Mouse (Mus musculus) intestine, embryonic 14.5 days (tissue): ENCODE data around the gene Vwa5b2. TPM values are rescaled to one million over a fixed set of nuclear protein-coding genes. Genes with fewer than 3 reads are reported as not detected.

Experiments
- ATAC-seq: fragments of 200-750 bp; cut with Nextera tagmentation; replicated peaks from 2 replicates; pipeline ENCODE4 v1.8.0; 2017; ENCODE audit warnings: low read depth, moderate number of reproducible peaks, moderate TSS enrichment, moderate library complexity; ENCODE audit not compliant: low FRiP score, low TSS enrichment
- DNase-seq: peaks from one replicate; pipeline ENCODE4 v3.0.0-alpha.2; 2018; ENCODE audit warnings: low spot score
- H3K27ac ChIP-seq: fragments of 300-500 bp; sonication (generic); 2 replicates; pipeline ENCODE4 v1.5.1; 2014; ENCODE audit warnings: low read depth, mild to moderate bottlenecking, control low read depth
- H3K27me3 ChIP-seq: fragments of 300-500 bp; sonication (generic); replicated peaks from 2 replicates; pipeline ENCODE4 v1.6.1; 2014; ENCODE audit warnings: low read length, control low read depth; ENCODE audit not compliant: control insufficient read depth, insufficient read depth
- H3K36me3 ChIP-seq: fragments of 300-500 bp; sonication (generic); 2 replicates; pipeline ENCODE4 v1.6.1; 2014; ENCODE audit warnings: low read length, control low read depth; ENCODE audit not compliant: control insufficient read depth, insufficient read depth
- H3K4me1 ChIP-seq: fragments of 300-500 bp; sonication (generic); replicated peaks from 2 replicates; pipeline ENCODE4 v1.6.1; 2014; ENCODE audit warnings: low read length, control low read depth, mixed read lengths; ENCODE audit not compliant: control insufficient read depth, insufficient read depth
- H3K4me2 ChIP-seq: fragments of 300-500 bp; sonication (generic); 2 replicates; pipeline ENCODE4 v1.6.1; 2014; ENCODE audit warnings: low read length
- H3K4me3 ChIP-seq: fragments of 300-500 bp; sonication (generic); 2 replicates; pipeline ENCODE4 v1.5.1; 2014; ENCODE audit warnings: low read depth, low read length, control low read depth, mixed read lengths
- H3K9ac ChIP-seq: fragments of 300-500 bp; sonication (generic); 2 replicates; pipeline ENCODE4 v1.6.1; 2014; ENCODE audit warnings: mild to moderate bottlenecking, low read length
- H3K9me3 ChIP-seq: fragments of 300-500 bp; sonication (generic); 2 replicates; pipeline ENCODE4 v1.6.1; 2016; ENCODE audit warnings: low read length, control low read depth; ENCODE audit not compliant: control insufficient read depth
- WGBS: fragments of 180-500 bp; shearing (Covaris S2); extraction: QIAGEN DNeasy Blood & Tissue Kit; methylation state at CpG from one replicate; pipeline ENCODE4 v1.1.7; 2014; 5-methylcytosine and 5-hydroxymethylcytosine counted together
- polyA plus RNA-seq: library from polyadenylated mRNA; unstranded; fragments of >200 nt; fragmentation: Nextera tagmentation; extraction: Ambion mirVana; gene quantifications from 2 replicates; pipeline ENCODE4 v1.2.1, GENCODE M21; 2014

Vwa5b2 gene
- polyA plus RNA-seq, 1 experiment from 2014 or later, result 6.2 TPM

DNA sequence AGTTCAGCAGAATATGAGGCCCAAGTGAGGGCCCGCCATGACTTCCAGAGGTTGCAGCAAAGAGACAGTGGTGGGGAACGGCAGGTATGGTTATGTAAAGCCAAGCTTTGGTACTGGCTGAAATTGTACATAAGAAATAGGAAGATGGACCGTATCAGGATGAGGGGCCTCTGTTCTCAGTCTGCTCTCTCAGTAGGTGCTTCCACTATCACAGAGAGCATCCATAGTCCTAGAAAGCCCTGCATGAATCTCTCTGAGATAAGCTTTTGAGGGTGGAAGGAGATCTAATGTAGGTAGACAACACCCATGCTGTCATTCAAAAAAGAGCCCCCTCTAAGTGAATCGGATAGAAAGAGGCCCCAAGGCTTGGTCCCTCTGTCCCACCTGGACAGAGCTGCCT, 6.5 kb downstream of the Vwa5b2 start:
- DNase-seq (no peak), ATAC-seq (no peak)
- Histone ChIP-seq H3K4me3 (no peak overlapping the region), H3K27ac (no peak overlapping the region), H3K9me3 (no peaks in the 10 kb centered on the region), H3K27me3 (peaks cover 32% of the 10 kb centered on the region), H3K4me1 (peaks cover 6% of the 10 kb centered on the region; the same call in 1 of the 2 replicates), H3K9ac (no peak overlapping the region), H3K4me2 (no peak overlapping the region), H3K36me3 (no peaks in the 10 kb centered on the region)
- 86% methylated on average over 4 of the region's 4 CpGs for WGBS

DNA sequence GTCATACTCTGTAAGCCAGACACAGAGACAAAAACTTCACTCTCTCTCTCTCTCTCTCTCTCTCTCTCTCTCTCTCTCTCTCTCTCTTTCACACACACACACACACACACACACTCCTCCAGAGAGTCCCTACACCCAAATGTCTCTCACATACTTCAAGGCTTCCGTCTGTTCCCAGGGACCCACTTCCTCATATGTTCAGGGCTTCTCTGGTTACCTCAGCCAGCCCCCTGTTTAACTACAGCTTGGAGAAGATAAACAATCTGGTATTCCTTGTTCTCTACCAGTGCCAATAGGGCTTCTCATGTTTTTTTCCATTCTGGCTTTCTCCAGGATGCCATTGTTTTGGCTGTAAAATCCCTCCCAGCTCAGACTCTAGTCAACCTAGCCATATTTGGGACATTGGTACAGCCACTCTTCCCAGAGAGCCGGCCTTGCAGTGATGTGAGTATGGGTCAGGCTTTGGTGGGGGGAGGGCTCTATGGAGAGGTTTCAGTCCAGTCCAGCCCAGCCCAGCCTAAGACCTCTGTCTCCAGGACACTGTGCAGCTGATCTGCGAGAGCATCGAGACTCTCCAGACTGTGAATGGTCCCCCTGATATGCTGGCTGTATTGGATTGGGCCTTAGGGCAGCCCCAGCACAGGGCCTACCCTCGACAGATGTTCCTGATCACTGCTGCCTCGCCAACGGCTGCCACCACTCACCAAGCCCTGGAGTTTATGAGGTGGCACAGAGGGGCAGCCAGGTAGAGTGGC, 7.6 kb downstream of the Vwa5b2 start:
- Histone ChIP-seq H3K4me3 (no peak overlapping the region), H3K9ac (no peak overlapping the region), H3K4me2 (no peak overlapping the region), H3K4me1 (no peaks in the 10 kb centered on the region), H3K27me3 (peaks cover 20% of the 10 kb centered on the region), H3K36me3 (no peaks in the 10 kb centered on the region), H3K9me3 (no peaks in the 10 kb centered on the region), H3K27ac (no peak overlapping the region)
- no peak for ATAC-seq
- WGBS, result 51% methylated on average over 7 of the region's 7 CpGs
- DNase-seq, result no peak

DNA sequence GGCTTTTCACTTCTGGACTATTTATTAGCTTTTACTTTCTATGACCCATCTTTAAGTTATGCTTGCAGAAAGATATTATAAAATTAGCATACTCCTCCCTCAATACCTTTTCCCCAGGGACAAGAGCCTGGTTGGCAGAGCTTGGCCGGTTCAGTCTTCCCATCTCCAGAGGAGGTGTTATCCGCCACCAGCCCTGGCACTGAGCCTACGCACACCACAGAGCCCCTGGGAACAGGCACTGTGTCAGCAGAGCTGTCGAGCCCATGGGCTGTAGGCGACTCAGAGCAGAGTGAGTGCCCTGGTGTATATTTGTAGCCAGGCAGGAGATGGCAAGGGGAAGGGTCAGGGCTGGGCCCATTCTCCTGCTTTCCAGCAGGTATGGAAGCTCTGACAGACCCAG, 11.2 kb downstream of the Vwa5b2 start:
- WGBS, result 75% methylated on average over 5 of the region's 5 CpGs
- no peaks in the 10 kb centered on the region for H3K27me3 ChIP-seq
- H3K27ac ChIP-seq, result no peak overlapping the region
- ATAC-seq (no peak), DNase-seq (no peak)
- H3K9me3 ChIP-seq, result no peaks in the 10 kb centered on the region
- no peak overlapping the region for H3K4me2 ChIP-seq
- no peaks in the 10 kb centered on the region for H3K4me1 ChIP-seq
- no peak overlapping the region for H3K4me3 ChIP-seq
- peaks cover 15% of the 10 kb centered on the region for H3K36me3 ChIP-seq
- H3K9ac ChIP-seq, result no peak overlapping the region

DNA sequence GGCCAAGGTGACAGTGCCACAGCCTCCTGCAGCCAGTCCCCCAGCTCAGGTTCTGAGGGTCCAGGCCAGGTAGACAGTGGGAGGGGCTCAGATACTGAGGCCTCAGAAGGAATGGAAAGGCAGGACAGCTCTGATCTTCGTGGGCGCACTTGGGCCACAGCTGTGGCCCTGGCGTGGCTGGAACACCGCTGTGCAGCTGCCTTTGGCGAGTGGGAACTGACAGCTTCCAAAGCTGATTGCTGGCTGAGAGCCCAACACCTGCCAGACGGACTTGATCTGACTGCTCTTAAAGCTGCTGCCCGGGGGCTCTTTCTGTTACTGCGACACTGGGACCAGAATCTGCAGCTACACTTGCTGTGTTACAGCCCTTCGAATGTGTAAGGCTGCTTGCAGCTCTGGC, 15.4 kb downstream of the Vwa5b2 start:
- WGBS, result 80% methylated on average over 9 of the region's 9 CpGs
- DNase-seq, result no peak
- no peaks in the 10 kb centered on the region for H3K9me3 ChIP-seq
- H3K4me2 ChIP-seq, result no peak overlapping the region
- peaks cover 38% of the 10 kb centered on the region for H3K36me3 ChIP-seq
- H3K9ac ChIP-seq, result no peak overlapping the region
- no peak for ATAC-seq
- peaks cover 2% of the 10 kb centered on the region for H3K4me1 ChIP-seq
- H3K27ac ChIP-seq, result no peak overlapping the region
- no peak overlapping the region for H3K4me3 ChIP-seq
- no peaks in the 10 kb centered on the region for H3K27me3 ChIP-seq

DNA sequence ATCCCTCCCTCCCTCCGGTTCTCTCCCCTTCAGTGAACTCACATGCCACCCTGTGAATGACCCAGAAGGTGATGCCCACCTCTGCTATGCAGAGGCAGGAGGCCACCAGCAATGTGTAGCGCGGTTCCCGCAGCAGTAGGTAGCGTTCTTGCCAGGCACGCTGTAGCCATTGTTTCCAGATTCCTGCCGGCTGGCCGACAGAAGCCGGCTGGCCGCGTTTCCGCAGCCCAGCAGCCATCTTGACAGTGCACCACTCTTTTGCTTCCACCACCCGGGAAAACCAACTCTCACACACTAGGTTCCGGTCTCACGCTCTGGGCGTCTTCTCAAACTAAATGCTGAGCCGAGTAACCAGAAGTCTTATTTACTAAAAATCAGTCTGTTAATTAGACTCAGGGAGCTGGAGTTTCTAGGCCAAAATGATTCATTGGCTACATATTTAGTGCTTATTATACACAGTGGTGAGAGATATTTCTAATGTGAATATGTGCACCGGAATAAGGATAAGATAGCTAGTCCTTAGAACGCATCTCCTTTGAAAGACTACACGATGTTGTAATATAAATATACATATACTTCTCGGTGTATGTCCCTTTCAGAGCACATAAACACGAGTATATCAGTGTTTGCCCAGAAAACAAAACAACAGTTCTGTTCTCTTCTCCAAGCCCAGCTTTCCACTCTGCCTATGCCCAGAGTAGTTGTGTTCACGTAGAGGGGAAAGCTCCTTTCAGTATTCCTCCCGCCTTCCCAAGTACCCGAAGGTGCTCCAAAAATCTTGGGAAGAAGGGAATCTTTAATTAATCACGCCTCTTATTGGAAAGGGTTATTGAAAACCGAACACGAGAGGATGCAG, 21.5 kb downstream of the Vwa5b2 start:
- Histone ChIP-seq H3K27ac (peak overlapping the region; percentile 87), H3K4me2 (peak overlapping the region; percentile 100), H3K9ac (peak overlapping the region; percentile 74), H3K4me3 (peak overlapping the region; percentile 78), H3K27me3 (no peaks in the 10 kb centered on the region), H3K9me3 (no peaks in the 10 kb centered on the region), H3K4me1 (peaks cover 12% of the 10 kb centered on the region), H3K36me3 (peaks cover 20% of the 10 kb centered on the region)
- WGBS, result under 1% methylated on average over 28 of the region's 28 CpGs
- DNase-seq (peak; percentile 93), ATAC-seq (peak; percentile 76)

DNA sequence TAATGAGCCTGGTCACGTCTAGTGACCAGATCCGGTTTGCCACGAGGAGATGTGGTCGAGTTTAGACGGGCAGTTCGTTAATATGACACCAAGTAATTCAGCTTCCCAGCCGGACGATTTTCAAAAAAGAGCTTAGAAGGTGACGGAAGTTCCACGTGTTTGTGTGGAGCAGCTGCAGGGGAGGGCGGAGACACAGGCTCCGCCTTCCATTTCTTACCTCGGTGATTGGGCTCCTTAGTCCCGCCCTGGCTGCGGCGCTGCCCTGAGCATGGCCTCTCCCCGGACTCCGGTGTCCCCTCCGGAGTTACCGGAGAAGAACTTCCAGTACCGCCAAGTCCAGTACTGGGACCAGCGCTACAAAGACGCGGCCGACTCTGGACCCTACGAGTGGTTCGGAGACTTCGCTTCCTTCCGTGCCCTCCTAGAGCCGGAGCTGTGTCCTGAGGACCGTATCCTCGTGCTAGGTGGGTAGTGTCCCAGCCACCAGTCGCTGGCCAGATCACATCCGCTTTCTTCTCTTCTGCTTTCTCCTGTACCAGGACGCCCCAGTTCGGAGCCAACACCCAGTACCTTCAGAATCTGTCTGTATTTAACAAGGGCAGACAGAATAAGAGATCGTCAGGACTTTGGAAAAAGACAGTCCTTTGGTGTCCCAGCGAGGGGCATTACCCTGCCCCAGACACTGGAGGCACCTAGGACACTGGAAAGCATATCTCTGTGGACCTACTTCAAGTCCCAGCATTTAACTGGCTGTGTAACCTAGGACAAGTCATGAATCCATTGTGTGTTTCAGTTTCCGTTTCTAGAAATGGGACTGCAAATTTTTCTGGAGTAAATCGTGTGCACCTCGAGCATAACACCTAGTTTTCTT, 22.3 kb downstream of the Vwa5b2 start, which contains the start of the genes Eef1akmt4, Gm49333 and Alg3:
Gene Eef1akmt4, plus strand, starts transcription at position 237 of the 871 bp plus-strand sequence.
Gene Gm49333, plus strand, starts transcription at position 254 of the 871 bp plus-strand sequence.
Gene Alg3, minus strand, starts transcription at position 379 of the 871 bp plus-strand sequence.
- Histone ChIP-seq H3K4me3 (peak within 1 kb of the TSS; percentile 78), H3K4me2 (peak within 1 kb of the TSS; percentile 100), H3K9ac (peak within 1 kb of the TSS; percentile 74), H3K36me3 (peaks cover 12% of the 10 kb centered on the region), H3K4me1 (peaks cover 12% of the 10 kb centered on the region), H3K27ac (peak within 1 kb of the TSS; percentile 87), H3K9me3 (no peaks in the 10 kb centered on the region), H3K27me3 (no peaks in the 10 kb centered on the region)
- DNase-seq (peak; percentile 91), ATAC-seq (peak; percentile 97)
- WGBS, result 2% methylated on average over 41 of the region's 41 CpGs

DNA sequence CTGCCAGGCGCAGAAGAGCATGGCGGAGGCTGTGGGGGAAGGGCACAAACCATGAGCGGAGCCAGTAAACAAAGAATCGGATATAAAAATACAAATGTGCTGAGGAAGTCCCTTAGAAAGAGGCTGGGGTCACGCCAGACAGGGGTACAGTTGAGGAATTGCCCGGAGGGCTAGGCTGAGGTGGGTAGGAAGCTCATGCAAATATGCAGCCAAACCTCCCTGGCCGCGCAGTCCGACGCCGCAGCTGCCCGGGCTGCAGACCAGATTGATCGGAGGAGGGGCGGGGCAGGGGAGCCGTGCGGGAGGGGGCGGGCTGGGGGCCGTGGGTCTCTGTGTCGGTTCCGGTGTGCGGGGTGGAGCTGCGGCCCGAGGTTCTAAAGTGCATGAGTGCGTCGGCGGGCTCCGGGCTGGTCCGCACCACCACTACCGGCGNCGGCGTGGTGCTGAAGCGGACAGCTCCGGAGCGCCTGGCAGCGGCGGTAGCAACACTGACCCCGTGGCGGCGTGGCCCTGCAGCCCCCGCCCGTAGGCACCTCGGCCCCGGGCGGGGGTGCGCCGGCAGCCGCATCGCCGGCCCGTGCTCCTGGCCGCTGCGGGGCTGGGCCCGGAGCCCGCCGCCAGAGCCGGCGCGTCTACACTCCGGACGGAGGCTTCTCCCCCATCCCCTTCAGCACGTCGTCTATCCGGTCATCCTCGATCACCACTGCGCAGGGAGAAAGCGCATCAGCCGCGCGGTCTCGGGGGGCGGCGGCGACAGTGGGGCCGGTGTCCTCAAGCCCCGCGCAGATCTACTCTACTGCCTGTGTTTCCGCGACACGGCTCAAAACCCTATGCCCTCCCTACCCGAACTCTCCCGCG, 30.5 kb downstream of the Vwa5b2 start:
- Histone ChIP-seq H3K4me3 (peak overlapping the region; percentile 63), H3K36me3 (0 out of 2 replicates have a peak, but pooled peaks cover 10% of the 10 kb centered on the region), H3K9ac (no peak overlapping the region), H3K4me2 (peak overlapping the region; percentile 98), H3K9me3 (no peaks in the 10 kb centered on the region), H3K27me3 (peaks cover 35% of the 10 kb centered on the region), H3K27ac (no peak overlapping the region), H3K4me1 (peaks cover 12% of the 10 kb centered on the region)
- peak; percentile 72 for DNase-seq
- WGBS, result 2% methylated on average over 73 of the region's 83 CpGs
- peak; percentile 17; the same call in 1 of the 2 replicates for ATAC-seq
